Mouse (Mus musculus): ENCODE measurements around the gene Chad.

Gene Chad

DNA sequence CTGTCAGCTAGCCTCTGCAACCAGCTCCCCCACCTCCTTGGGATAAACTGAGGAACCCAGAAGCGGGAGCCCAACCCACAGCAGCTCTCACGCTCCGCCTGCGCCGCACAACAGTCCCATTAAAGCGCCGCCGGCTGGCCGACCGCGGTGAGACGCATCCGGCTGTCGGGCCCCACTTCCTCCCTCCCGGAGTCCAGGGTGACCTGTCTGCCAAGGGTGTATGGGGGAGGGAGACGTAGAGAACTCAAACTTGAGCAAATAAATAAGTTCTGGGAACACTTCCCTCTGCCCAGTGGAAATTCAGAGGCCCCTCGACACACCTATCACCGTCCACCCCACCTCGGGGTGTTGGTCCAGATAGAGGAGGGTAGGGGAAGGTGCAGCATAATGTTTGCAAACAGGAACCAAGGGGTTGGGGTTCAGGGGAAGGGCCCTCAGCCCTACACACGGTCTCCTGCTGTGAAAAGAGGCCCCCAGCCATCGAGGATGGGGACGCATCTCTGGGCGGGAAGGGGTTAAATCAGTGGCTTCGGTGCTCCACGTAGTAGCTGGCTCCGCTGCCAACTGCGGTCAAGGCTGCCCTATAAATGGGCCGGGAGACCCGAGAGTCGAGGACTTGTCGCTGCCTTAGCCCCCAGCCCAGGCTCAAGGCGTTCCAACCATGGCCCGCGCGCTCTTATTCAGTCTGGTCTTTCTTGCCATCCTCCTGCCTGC is at the start of gene Chad:
Gene Chad, plus strand, starts transcription at position 611 of the 714 bp plus-strand sequence.
- CTCF ChIA-PET, result no interaction called here

GRCm38 (mm10) chr11:94521219-94521843 is 43.5 kb upstream of the Chad start, which contains the start of gene Mycbpap:
TSS of gene Mycbpap (minus strand) at chr11:94521742.
- CTCF ChIA-PET, result no interaction called here

- CTCF ChIA-PET, result interaction anchor here (0.6 kb wide), 1 partner anchor 39 kb away, joined by 3 read pairs; no protein-coding TSS in a partner anchor
Observed at GRCm38 (mm10) chr11:94526171-94526879, 38.5 kb upstream of the Chad start.

GRCm38 (mm10) chr11:94528879-94529278 is 36.0 kb upstream of the Chad start:
- CTCF ChIA-PET, result no interaction called here

GRCm38 (mm10) chr11:94533171-94533570 is 31.7 kb upstream of the Chad start:
- CTCF ChIA-PET, result interaction anchor here (0.5 kb wide), 1 partner anchor 183 kb away, joined by 6 read pairs; no protein-coding TSS in a partner anchor

- CTCF ChIA-PET, result no interaction called here
Observed at GRCm38 (mm10) chr11:94538733-94539292, 26.0 kb upstream of the Chad start.

- CTCF ChIA-PET, result no interaction called here
Observed at GRCm38 (mm10) chr11:94539761-94540160, 25.1 kb upstream of the Chad start.

- CTCF ChIA-PET, result no interaction called here
Observed at GRCm38 (mm10) chr11:94542400-94542799, 22.4 kb upstream of the Chad start.

- CTCF ChIA-PET, result no interaction called here
Observed at GRCm38 (mm10) chr11:94543344-94543743, 21.5 kb upstream of the Chad start.

- CTCF ChIA-PET, result no interaction called here
Observed at GRCm38 (mm10) chr11:94543932-94544331, 20.9 kb upstream of the Chad start.

DNA sequence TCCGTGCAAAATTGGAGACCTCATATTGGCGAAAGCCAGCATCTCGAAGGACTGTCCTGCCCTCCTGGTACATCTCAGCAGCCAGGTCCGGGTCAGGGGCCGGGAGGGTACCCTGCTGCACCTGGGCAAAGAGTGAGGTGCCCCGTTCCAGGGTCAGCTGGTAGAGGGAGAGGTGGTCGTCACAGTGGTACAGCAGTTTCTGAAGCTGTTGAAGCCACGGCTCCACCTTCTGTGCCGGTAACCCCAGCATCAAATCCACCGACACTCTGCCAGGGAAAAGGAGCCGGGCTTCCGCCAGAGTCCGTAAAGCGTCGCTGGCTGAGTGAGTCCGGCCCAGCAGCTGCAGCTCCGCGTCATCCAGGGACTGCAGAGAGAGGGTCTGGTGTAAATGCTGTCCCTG is 20.4 kb upstream of the Chad start:
- CTCF ChIA-PET, result no interaction called here

DNA sequence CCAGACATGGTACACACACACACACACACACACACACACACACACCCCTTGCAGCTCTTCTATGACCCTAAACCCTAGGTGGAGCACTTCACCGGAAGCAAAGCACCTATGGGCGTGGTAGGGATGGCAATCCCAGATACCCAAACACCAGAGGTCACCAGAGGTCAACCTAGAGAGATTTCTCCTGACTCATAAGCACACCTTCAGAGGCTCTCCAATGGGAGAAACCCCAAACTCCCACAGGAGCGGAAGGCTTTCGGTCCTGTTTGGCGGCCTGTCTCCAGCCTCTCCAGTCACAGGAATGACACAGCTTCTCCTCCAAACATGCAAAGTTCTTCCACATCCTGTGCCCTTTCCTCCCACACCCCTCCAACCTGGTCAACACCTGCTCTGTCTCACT is 18.5 kb upstream of the Chad start:
- CTCF ChIA-PET, result no interaction called here

GRCm38 (mm10) chr11:94547271-94547670 is 17.6 kb upstream of the Chad start:
- CTCF ChIA-PET, result no interaction called here

- CTCF ChIA-PET, result no interaction called here
Observed at GRCm38 (mm10) chr11:94548041-94548784, 16.6 kb upstream of the Chad start.

DNA sequence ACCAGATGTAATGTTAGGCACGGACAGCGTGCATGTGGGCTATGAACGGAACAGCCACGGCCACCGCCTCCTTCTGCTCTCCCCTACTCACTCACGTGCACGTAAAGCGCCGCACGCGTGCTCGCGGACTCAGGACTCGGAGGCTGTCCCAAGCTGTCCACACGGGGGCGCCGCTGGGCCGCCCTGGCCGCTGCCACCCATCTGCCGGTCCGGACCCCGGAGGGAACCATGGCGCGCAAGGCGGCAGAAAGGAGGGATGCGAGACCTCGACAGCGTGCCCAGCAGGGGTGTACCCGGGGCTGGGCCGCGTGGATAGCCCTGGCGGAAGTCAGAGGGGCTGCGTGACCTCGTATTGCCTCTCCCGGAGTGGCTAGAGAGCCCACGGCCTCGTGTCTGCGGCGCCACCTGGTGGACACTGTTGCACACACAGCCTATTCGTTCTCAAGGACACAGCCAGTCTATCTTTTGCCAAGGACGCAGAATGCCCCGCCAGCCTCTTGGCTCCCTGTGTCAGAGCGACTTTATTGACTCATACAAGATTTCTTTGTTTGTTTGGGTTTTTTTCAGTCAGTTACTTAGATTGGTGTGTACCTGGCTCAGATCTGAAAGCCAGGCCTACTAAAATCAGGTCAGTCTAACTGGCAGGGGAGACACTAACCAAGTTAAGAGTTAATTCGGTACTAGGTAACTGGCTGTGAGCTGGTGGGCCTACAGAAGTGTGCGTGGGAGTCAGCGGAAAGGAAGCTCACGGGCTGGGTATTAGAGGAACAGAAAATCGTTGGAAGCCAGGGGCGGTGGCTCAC is 15.8 kb upstream of the Chad start, which contains the start of gene Rsad1:
Gene Rsad1, minus strand, starts transcription at position 368 of the 803 bp plus-strand sequence.
- CTCF ChIA-PET, result no interaction called here

- CTCF ChIA-PET, result no interaction called here
Observed at GRCm38 (mm10) chr11:94549691-94550441, 15.0 kb upstream of the Chad start.

DNA sequence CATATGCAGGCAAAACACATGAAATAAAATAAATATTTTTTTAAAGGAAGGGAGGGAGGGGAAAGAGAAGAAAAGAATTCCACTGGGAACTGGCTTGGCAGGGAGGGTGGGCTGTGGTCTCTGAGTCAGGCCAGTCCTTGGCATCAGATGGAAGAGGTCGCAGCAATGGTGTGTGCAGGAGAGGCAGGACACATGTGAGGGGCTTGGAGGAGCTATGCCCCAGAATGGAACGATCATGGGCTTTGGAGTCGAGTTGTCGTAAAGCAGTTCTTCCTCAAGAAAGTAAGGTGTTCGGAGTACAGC is 14.5 kb upstream of the Chad start:
- CTCF ChIA-PET, result no interaction called here

DNA sequence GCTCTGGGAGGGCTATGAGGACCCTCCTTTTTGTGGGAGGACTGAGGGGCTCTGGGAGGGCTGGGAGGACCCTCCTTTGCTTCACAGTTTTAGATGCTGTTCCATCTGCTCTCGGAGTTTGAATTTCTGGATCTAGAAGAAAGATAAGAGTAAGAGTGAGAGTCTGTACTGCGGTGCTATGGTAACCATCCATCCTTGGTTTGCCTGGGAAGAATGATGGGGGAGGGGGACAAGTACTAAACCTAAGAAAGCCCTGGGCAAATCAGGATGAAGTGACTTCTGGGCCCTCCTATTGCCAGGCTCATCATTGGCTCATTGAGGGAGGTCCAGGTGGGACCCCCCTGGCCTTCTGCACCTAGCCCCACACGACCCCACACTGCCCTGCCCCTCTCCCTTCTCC is 6.6 kb upstream of the Chad start:
- CTCF ChIA-PET, result no interaction called here

GRCm38 (mm10) chr11:94563383-94563782 is 1.5 kb upstream of the Chad start:
- CTCF ChIA-PET, result interaction anchor here (0.7 kb wide), 1 partner anchor 11 kb away, joined by 3 read pairs; no protein-coding TSS in a partner anchor

GRCm38 (mm10) chr11:94563821-94564220 is 1.0 kb upstream of the Chad start:
- CTCF ChIA-PET, result interaction anchor here (0.7 kb wide), 1 partner anchor 11 kb away, joined by 3 read pairs; no protein-coding TSS in a partner anchor

All from spleen, embryonic (tissue).